Mouse (Mus musculus): ENCODE measurements around the gene Nelfa. TPM values are rescaled to one million over a fixed set of nuclear protein-coding genes. Genes with fewer than 3 reads are reported as not detected.
A peak's percentile ranks its signal among the peaks of the same experiment; 100 is the strongest.

Nelfa gene
- total RNA-seq, 1 experiment = 42.0 TPM

DNA sequence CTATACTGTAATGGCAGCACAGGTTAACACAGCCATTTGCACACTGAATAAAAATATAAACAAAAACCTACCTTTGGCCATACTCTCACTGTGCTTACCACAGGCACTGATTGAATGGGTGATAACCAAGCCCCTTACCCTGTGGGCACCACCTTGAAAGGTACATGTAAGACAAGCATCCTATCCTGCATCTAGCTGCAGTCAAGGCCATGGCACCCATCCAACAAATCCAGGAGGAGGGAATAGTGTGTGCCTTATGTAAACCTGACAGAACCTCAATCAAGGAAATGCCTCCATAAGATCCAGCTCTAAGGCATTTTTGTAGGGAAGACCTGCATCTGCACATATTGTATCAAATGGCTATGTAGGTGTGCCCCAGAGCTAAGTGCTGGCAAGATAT is 10.0 kb downstream of the Nelfa start:
- DNase-seq (ENCODE audit: low read depth, low spot score) = no peak
- no peaks in the 10 kb centered on the region for H3K9me3 ChIP-seq (ENCODE audit: control insufficient read depth, insufficient read depth, low read depth, low read length)
- TF ChIP-seq MAFK (IDR thresholded peaks at IDR 0.05; ENCODE audit: insufficient read depth, low read depth, low read length) (no peak), HCFC1 (IDR thresholded peaks at IDR 0.05; ENCODE audit: borderline replicate concordance, insufficient read depth, low read length) (no peak), CHD2 (IDR thresholded peaks at IDR 0.05; ENCODE audit: low read depth, low read length) (no peak), ZNF384 (IDR thresholded peaks at IDR 0.05; ENCODE audit: low read depth, low read length) (no peak), ZC3H11A (IDR thresholded peaks at IDR 0.05; ENCODE audit: borderline replicate concordance, low read depth, low read length) (no peak)
- H3K4me1 ChIP-seq (ENCODE audit: control insufficient read depth in 2 of 2, insufficient read depth in 2 of 2, low read length in 2 of 2, poor library complexity in 1 of 2) = peaks cover 0 to 13% of the 10 kb centered on the region in 2 experiments; a peak in 2 of 4 replicates
- no peak overlapping the region for H3K9ac ChIP-seq (ENCODE audit: insufficient read depth, low read depth, low read length, poor library complexity, severe bottlenecking)
- H3K36me3 ChIP-seq (ENCODE audit: control insufficient read depth, insufficient read depth, low read length, poor library complexity, severe bottlenecking) = peaks cover 8% of the 10 kb centered on the region
- no peak overlapping the region for H3K4me3 ChIP-seq (ENCODE audit: insufficient read depth in 1 of 2, low read depth in 1 of 2, low read length in 2 of 2, poor library complexity in 1 of 2, severe bottlenecking in 1 of 2)
- no peak overlapping the region for H3K27ac ChIP-seq (ENCODE audit: insufficient read depth, low read depth, low read length, poor library complexity, severe bottlenecking)
- in situ Hi-C loops (cut with MboI; ENCODE audit: low sequenced_read_pairs in 2 of 2, unreplicated experiment in 2 of 2) = no loop called here

DNA sequence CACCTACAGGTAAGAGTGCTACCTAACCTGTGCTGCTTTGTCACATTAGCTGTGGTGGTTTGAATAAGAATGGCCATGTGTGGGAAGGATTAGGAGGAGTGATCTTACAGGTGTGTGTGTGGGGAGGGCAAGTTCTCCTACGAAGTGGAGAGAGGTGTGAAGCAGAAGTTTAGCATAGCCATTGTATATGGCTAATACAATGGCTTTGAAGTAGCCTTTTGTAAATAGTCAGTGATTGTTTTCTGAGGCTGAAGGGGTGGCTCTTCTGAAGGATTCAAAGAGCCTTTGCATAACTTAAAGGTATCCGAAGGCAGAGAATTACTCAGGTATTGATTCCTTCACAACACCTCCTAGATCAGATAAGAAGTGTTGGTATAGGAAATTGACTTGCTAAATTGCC is 13.6 kb downstream of the Nelfa start:
- H3K9me3 ChIP-seq (ENCODE audit: control insufficient read depth, insufficient read depth, low read depth, low read length) = no peaks in the 10 kb centered on the region
- no peak for TF ChIP-seq ZNF384 (IDR thresholded peaks at IDR 0.05; ENCODE audit: low read depth, low read length)
- no peak for TF ChIP-seq CHD2 (IDR thresholded peaks at IDR 0.05; ENCODE audit: low read depth, low read length)
- H3K27ac ChIP-seq (ENCODE audit: insufficient read depth, low read depth, low read length, poor library complexity, severe bottlenecking) = no peak overlapping the region
- peak; percentile 51 for DNase-seq (ENCODE audit: low read depth, low spot score)
- no peak overlapping the region for H3K4me3 ChIP-seq (ENCODE audit: insufficient read depth in 1 of 2, low read depth in 1 of 2, low read length in 2 of 2, poor library complexity in 1 of 2, severe bottlenecking in 1 of 2)
- no peak overlapping the region for H3K9ac ChIP-seq (ENCODE audit: insufficient read depth, low read depth, low read length, poor library complexity, severe bottlenecking)
- H3K36me3 ChIP-seq (ENCODE audit: control insufficient read depth, insufficient read depth, low read length, poor library complexity, severe bottlenecking) = peaks cover 18% of the 10 kb centered on the region
- in situ Hi-C loops (cut with MboI; ENCODE audit: low sequenced_read_pairs in 2 of 2, unreplicated experiment in 2 of 2) = no loop called here
- peaks cover 0 to 16% of the 10 kb centered on the region in 2 experiments; a peak in 2 of 4 replicates for H3K4me1 ChIP-seq (ENCODE audit: control insufficient read depth in 2 of 2, insufficient read depth in 2 of 2, low read length in 2 of 2, poor library complexity in 1 of 2)

GRCm38 (mm10) chr5:33921486-33922235 is 14.6 kb downstream of the Nelfa start:
- H3K9me3 ChIP-seq (ENCODE audit: control insufficient read depth, insufficient read depth, low read depth, low read length) = no peaks in the 10 kb centered on the region
- H3K36me3 ChIP-seq (ENCODE audit: control insufficient read depth, insufficient read depth, low read length, poor library complexity, severe bottlenecking) = peaks cover 19% of the 10 kb centered on the region
- TF ChIP-seq CHD2 (IDR thresholded peaks at IDR 0.05; ENCODE audit: low read depth, low read length) = no peak
- no peak for TF ChIP-seq ZNF384 (IDR thresholded peaks at IDR 0.05; ENCODE audit: low read depth, low read length)
- TF ChIP-seq MAFK (IDR thresholded peaks at IDR 0.05; ENCODE audit: insufficient read depth, low read depth, low read length) = no peak
- TF ChIP-seq ZC3H11A (IDR thresholded peaks at IDR 0.05; ENCODE audit: borderline replicate concordance, low read depth, low read length) = no peak
- TF ChIP-seq HCFC1 (IDR thresholded peaks at IDR 0.05; ENCODE audit: borderline replicate concordance, insufficient read depth, low read length) = no peak
- H3K27ac ChIP-seq (ENCODE audit: insufficient read depth, low read depth, low read length, poor library complexity, severe bottlenecking) = no peak overlapping the region
- H3K9ac ChIP-seq (ENCODE audit: insufficient read depth, low read depth, low read length, poor library complexity, severe bottlenecking) = no peak overlapping the region
- in situ Hi-C loops (cut with MboI; ENCODE audit: low sequenced_read_pairs in 2 of 2, unreplicated experiment in 2 of 2) = no loop called here
- no peak overlapping the region for H3K4me3 ChIP-seq (ENCODE audit: insufficient read depth in 1 of 2, low read depth in 1 of 2, low read length in 2 of 2, poor library complexity in 1 of 2, severe bottlenecking in 1 of 2)
- peaks cover 0 to 16% of the 10 kb centered on the region in 2 experiments; a peak in 2 of 4 replicates for H3K4me1 ChIP-seq (ENCODE audit: control insufficient read depth in 2 of 2, insufficient read depth in 2 of 2, low read length in 2 of 2, poor library complexity in 1 of 2)
- no peak for DNase-seq (ENCODE audit: low read depth, low spot score)

DNA sequence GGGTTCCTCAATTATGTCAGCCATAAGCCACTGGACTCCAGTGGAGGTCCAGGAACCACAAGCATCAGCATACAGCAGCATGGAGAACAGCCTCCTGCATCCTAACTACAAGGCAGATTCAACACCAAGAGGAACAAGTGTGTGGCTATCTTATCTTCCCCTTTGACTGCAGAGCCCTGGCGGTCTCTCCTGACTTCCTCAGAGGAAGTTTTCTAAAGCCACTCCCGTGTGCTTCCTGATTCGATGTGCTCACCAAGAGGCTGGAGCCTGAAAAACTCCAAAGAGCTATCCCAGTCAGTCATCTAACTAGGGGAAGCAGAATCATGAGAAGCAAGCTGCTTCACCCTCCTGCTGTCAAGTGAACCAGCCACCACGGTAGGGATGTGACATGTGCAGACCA is 15.3 kb downstream of the Nelfa start:
- Histone ChIP-seq H3K27ac (ENCODE audit: insufficient read depth, low read depth, low read length, poor library complexity, severe bottlenecking) (no peak overlapping the region), H3K9ac (ENCODE audit: insufficient read depth, low read depth, low read length, poor library complexity, severe bottlenecking) (no peak overlapping the region), H3K36me3 (ENCODE audit: control insufficient read depth, insufficient read depth, low read length, poor library complexity, severe bottlenecking) (peaks cover 17% of the 10 kb centered on the region), H3K4me3 (ENCODE audit: insufficient read depth in 1 of 2, low read depth in 1 of 2, low read length in 2 of 2, poor library complexity in 1 of 2, severe bottlenecking in 1 of 2) (no peak overlapping the region), H3K4me1 (ENCODE audit: control insufficient read depth in 2 of 2, insufficient read depth in 2 of 2, low read length in 2 of 2, poor library complexity in 1 of 2) (peaks cover 0 to 16% of the 10 kb centered on the region in 2 experiments; a peak in 2 of 4 replicates), H3K9me3 (ENCODE audit: control insufficient read depth, insufficient read depth, low read depth, low read length) (no peaks in the 10 kb centered on the region)
- TF ChIP-seq ZC3H11A (IDR thresholded peaks at IDR 0.05; ENCODE audit: borderline replicate concordance, low read depth, low read length) (no peak), MAFK (IDR thresholded peaks at IDR 0.05; ENCODE audit: insufficient read depth, low read depth, low read length) (no peak), CHD2 (IDR thresholded peaks at IDR 0.05; ENCODE audit: low read depth, low read length) (no peak), HCFC1 (IDR thresholded peaks at IDR 0.05; ENCODE audit: borderline replicate concordance, insufficient read depth, low read length) (no peak), ZNF384 (IDR thresholded peaks at IDR 0.05; ENCODE audit: low read depth, low read length) (no peak)
- in situ Hi-C loops (cut with MboI; ENCODE audit: low sequenced_read_pairs in 2 of 2, unreplicated experiment in 2 of 2) = no loop called here
- DNase-seq (ENCODE audit: low read depth, low spot score) = no peak
